Mouse (Mus musculus) adrenal gland, postnatal 14 days (tissue): Measurements from ENCODE around the gene Tctex1d4. TPM values are rescaled to one million over a fixed set of nuclear protein-coding genes. Genes with fewer than 3 reads are reported as not detected.

Experiments used
- DNase-seq: peaks from one replicate; pipeline ENCODE4 v3.0.0; 2021; ENCODE audit warnings: mixed read lengths
- total RNA-seq: library from RNA; stranded (reverse); gene quantifications from 2 replicates; pipeline ENCODE4 v1.2.3, GENCODE M21; 2021

Tctex1d4 gene
- total RNA-seq, 1 experiment from 2014 or later = not detected

DNA sequence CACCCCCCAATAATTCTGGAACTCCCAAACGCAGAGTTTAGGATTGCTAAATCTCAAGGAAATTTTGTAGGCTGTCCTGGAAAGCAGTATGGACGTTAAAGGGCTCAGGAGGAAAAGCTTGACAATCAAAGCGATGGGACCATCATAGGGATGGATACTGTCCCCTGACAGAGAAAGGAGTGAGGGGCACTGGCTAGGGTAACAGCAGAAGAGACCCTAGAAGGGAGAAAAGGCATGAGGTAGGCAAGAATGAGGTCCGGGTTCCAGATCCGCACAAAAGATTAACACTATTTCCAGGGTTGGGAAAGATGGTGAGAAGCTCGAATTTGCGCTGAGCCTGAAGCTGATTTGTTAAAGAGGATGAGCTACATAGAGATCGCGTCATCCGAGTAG lies 6.5 kb upstream of the Tctex1d4 start:
- DNase-seq = no peak

DNA sequence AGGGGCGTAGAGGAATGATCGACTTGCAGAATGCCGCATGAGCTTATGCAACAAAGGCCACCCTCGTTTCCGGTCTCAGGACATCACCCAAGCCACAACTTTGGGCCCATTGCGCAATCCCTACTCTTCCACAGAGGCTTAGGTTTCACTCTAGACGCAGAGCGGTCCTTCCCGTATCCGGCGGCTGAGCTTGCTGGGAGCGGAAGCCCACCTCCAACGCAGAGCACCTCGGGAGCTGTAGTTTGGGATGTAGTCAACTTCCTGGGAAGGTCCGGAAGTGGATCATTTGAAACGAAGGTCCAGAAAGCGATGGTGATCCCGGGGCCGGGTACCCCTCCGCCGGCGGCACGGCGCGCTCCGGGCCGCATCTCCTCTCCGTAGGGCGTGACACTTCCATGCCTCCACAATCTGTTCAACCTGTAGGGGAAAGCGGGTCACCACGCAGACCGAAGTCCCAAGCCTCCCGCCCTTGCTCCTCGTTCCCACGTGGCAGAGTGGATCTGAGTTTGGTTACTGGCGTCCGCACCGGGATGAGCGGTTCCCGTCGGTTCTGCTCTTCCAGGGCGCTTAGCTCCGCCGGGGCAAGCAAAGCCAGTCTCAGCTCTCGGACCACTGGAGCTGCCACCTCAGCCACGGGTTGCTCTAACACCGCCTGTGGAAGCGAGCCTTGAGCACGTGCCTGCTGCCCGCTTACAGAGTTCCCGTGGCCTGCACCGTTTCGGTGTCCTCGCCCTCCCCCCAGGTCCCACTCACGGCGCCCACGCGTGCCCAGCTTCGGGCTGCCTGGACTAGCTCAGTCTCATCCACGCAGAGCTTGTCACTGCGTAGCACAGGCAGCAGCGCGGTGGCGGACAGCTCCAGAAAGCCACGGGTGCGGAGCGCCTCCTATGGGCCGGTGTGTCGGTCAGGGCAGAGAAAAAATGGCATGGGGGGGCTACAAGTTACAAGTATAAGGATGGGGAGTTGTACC lies 5.9 kb upstream of the Tctex1d4 start:
- DNase-seq = peak; percentile 97

DNA sequence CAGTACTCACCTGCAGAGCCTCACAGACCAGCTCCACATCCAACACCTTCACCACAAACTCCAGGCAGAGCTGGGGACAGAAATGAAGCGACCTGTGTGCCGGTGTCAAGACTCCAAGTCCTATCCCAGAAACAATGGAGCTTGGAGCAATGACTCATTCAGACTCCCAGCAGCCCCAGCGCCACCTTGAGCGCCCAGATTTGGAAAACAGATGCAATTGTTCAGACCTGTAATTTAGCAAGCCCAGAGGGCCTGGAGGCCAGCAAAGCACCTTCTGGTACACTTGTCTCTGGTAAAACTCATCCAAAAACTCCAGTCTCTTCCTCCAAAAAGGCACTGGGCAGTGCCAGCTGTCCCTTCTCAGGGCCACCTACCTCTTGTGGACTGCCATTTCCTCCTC lies 4.4 kb upstream of the Tctex1d4 start:
- no peak for DNase-seq

DNA sequence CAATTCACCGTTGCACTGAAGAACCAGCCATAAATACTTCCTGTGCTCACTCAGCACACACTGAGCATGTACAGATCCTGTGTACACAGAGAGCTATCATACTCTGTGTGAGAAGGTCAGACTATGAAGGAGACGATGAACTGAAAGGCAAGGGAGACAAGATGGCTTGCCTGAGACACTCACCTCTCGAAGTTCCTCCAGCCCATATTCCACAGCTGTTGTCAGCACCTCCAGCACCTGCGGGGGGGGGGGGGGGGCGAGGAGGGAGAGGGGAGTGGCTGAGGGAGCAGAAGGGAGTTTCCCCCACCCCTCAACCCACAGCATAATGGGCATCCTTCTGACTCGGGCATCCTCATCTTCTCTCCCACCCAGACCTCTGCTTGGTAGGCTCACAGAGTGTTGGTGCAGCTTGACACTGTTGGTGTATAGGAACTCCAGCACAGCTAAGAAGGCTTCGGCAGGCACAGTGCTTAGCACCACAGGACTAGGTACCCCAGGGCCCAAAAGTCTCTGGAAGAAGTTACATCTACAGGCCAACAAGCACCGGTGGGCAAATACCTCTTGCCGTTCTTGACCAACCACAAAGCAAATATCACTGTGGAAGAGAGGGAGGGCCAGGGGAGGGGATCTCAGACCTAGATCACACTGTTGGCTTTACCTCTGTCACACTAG lies 2.9 kb upstream of the Tctex1d4 start:
- no peak for DNase-seq

DNA sequence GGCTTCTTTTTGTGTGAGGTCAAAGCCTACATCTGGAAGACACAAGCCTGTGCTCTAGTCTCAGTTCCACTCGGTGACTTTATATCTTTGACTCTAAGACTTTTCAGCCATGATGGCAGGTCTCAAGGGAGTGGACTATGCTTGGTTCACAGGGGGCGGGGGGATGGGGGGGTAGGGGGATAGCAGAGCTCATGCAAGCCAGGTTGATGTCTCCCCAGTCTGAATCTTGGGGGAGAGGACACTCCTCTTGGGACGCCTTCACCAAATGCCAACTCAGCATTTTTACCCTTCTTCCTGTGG lies 2.4 kb upstream of the Tctex1d4 start:
- no peak for DNase-seq

DNA sequence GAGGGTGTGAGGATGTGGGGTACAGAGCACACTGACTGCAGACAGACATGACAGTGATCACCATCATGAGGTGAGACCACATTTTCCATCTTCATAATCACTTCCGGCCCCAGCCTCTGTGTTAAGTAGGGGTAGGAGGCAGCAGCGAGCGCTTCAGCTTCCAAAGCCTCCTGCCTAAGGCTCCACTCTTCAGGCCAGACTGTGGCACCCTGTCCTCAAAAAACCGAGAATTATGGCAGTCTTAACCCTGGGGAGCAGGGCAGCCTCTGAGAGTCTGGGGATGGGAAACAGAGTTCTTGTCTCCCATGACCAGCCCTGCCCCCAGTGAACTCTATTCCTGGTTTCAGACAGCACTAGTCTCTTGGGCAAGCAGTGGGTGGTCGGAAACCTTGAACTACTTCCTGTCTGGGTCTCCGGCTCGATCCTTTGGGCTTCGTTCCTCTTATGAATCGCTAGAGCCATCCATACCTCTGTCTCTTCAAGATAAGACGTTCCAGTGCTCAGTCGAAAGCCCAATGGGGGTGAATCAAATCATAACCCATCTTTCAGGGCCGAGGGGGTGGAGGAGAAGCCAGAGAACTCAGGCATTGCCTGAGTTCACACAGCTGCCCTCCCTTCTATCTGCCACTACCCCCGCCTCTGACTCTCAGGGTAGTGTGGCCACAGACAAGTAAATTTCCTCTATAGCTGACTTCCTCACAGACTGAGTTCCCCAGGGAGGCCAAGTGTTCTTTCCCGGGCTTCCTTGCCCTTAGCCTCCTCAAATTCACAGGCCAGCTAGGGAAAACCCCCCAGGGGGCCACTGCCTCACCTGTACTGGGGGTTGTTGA lies 1.9 kb upstream of the Tctex1d4 start:
- DNase-seq = peak; percentile 71

DNA sequence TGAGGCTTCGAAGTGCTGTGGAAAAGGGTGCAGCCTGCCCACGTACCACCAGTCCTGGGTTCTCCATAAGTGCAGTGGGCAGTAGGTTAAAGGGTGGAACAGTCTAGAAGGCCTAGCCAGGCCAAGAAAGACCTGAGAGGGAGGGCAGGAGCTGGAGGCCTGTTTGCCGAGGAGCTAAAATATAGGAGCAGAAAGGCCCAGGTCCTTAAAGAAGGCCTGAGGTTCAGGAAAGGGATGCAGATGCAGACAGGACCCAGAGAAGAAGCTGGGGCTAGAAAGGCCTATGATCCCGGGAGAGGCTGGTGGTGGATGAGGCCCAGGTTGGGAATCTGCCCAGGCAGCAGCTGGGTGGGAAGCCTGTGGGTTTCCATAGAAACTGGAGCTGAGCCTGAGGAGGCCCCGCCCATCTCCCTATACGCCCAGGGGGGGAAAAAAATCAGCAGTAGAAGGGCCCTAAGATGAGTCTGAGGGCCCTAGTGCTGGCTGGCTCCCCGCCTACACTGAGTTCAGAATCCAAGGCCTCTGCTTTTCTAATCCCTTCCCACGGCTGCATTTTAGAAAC lies 1.2 kb upstream of the Tctex1d4 start, which contains the start of gene Btbd19:
Btbd19 (minus strand) TSS at position 378 of the 562 bp plus-strand sequence.
- DNase-seq = peak; percentile 68

DNA sequence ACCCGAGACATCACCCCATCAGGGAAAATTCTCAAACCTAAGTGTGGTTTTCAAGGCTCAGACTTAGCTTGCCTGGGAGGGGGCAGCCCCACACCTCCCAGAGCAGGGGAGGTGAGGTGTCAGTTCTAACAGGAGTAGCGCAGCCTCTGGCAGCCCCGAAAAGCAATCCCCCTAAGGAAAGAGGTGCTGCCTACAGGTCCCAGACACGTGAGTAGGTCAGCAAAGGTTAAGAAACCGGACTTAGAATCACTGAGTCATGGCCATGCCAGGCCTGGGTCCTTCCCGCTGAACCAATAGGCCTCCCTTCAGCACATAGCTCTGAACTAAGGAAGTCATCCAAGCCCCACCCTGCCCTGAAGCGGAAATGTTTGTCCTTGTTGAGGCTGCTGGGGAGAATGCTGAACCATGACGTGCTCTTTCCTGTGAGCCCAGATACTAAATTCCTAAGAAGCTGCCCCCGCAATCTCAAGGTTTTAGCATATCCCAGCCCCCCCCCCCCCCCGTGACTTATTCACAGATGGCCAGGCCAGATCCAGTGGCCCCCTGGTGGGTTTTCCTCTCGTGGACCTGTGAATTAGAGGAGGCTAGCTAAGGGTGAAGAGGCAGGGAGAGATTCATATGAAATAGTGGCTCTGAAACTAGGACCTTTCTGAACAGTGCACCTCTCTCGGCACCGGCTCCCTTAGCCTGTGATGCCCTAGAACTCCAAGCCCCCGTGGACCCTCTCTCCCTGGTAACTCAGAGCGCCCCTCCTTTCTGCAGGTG lies 502 bp upstream of the Tctex1d4 start:
- peak; percentile 81 for DNase-seq

DNA sequence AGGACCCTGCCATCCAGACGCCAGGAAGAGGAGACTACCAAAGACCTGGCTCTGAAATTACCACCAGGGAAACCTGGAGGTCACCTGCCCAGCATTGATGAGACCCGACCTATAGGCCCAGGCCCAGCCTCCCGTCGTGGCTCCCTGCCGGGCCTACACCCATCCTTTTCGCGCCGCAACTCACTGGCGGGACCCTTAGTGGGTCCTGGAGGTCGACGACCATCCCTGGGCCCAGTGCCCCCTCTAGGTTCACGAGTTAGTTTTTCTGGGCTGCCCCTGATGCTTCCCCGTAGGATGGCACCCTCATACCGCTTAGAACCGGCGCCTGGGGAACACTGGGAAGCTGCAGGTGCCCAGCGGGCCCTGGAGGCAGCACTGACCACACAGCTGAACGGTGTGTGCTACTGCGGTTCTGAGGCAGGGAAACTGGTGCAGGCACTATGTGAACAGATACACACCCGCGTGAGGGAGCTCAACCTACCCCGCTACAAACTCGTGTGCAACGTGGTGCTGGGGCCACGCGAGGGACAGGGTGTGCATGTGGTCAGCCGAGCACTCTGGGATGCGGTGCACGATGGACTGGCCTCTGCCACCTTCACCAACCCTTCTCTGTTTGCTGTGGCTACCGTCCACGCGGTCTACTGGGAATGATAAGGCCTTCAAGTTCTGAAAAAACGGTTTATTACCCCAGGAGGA lies 1.5 kb downstream of the Tctex1d4 start:
- no peak for DNase-seq

DNA sequence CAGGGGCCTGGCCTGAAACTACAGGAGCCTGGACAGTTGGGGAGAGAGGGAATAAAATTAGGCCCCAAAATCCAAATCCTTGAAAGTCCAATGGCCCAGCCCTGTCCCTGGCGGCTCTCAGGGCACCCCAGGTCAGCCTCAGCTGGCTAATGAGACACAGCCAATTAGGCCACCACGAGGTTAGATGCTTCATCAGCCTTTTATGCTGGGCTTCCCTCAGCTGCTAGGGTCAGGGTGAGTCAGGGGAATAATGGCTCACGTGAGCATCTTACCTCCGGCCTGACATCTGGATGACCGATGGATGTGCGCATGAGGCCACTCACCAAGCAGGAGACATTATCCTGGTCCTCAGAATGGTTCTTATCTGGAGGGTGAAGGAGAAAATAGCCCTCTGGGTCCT lies 4.2 kb downstream of the Tctex1d4 start:
- DNase-seq = no peak

DNA sequence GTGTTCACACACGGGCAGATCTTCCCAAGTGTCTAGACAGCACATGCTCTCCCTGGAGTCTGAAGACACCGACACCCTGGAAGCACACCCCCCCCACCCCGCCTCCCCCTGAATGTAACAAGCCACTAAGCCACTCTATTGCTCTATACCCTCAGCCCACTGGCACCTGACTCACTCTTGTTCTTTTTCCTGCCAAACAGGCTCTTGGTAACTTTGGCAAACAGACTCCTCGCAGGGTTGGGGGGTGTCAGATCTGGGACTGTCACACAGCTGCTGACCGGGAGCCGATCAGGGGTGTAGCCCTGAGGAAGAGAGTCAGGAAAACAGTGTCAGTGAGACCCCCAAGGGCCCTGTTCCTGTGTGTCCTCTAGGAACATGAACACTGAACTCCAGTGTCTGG lies 4.6 kb downstream of the Tctex1d4 start:
- DNase-seq = no peak

DNA sequence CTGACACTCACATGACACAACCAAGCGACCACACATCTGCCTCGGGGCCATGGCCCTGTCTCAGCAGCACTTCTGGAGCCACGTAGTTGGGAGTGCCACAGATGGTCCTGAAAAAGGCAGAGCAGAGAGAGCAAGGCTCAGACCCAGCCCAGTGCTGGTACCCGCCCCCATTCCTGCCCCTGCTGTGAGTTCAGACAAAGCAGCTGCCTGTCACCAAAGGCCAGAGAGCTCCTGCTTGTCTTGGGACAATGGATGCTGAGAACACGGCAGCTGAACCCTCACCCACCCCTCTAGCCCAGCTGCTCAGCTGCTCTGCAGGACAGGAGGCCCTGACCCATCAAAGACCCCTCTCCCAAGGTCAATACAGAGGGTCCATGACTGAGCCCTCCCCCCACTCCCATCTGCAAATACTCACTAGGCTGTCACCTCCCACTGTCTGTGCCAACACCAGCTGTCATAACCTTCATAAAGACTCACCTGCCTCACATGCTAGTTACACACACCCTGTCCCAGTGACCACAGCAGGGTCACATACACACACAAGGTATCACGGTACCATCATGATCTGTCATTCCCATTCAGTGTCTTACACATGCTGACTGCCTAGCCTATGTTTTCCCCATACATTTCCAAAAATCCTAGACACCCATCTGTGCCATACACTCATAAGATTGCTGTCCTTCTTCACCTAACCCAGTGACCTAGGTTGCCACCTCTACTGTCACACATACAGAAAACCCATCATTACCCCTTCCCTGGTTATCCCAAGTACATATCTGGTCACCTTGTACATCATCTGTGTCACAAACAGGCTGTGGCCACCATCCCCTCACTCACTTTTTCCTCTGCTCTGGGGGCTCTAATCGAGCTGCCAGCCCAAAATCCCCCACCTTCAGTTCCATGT lies 5.5 kb downstream of the Tctex1d4 start:
- DNase-seq = no peak

DNA sequence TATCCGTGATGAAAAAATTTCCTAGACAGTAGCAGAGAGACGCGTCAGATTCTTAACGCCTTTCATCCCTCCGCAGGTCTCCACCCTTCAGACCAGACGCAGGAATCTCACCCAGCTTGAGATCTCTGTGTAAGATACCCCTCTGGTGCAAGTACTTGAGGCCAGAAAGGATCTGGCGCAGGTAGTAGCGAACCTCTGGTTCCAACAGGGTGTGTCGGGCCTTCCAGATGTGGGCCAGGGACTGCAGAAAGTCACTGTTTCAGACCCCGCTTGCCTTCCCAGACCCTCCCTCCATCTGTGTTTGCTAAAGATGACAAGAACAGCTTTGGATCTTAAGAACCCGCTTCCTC lies 6.2 kb downstream of the Tctex1d4 start:
- no peak for DNase-seq

DNA sequence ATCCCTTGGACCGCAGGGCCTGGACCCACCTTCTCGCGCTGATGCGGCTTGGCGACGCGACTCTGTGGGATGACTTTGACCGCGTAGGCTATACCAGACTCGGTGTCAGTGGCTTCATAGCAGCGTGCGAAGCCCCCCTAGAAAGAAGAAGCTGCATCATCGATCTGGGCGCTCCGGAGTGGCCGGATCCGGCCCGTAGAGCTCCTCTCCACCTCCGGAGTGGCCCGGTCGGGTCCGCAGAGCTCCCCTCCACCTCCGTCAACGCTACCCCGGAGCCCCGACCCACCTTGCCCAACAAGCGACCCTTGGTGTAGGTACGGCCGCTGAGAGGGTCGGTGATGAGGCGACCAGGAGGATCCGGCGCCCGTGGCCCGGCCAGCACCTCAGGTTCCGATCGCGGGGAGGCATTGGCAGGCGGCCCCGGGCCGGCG lies 6.8 kb downstream of the Tctex1d4 start:
- no peak for DNase-seq

DNA sequence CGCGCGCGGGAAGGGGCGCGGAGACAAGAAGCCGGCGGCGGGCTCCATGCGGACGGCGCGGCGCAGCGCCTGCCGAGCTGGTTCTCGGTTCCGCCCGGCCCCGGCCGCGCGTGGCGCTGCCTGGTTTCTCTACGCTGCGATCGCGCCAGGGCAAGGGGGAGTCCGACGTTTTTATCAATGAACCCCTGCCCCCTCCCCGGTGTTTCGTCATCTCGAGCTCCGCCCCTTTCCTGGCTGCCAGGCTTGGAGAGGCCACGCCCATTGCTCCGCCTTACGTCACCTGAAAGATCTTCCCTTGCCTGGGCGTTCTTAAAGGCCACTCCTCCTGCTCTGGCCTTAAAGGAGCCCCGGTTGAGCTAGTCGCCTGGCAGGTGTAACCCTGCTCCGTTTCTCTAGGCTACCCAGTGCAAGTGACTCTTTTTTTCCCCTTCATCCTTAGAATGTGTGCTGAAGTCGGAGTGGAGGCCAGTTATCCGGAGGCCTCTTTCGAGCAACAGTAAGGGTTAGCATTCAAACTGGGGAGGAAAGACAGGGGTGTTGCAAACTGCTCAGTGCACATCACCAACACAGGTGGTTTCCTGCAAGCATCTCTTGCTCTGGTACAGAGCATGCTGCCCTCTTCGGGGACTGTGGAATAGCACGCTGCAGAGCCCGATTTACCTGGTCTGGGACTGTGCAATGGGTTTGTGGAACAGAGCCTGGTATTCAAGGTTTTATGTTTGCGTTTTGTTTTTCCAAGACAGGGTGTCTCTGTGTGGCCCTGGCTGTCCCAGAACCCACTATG lies 7.4 kb downstream of the Tctex1d4 start, which contains the start of gene Plk3:
Plk3 (minus strand) TSS at position 147 of the 784 bp plus-strand sequence.
- DNase-seq = peak; percentile 98

DNA sequence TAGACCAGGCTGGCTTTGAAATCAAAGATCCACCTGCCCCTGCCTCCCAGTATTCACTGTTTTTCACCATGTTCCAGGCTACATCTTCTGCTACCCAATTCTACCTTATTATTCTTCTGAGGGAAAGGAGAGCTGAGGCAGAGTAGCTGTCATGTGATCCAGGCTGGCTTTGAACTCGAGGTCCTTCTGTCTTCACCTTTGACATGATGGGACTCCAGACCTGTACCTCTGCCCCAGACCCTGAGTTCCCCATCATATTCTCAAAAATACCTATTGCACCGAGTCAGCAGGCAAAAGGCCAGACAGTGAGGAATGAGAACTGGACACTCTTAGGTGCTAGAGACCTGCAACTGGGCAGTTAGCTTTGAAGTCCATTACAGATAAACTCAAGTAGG lies 8.0 kb downstream of the Tctex1d4 start:
- no peak for DNase-seq

DNA sequence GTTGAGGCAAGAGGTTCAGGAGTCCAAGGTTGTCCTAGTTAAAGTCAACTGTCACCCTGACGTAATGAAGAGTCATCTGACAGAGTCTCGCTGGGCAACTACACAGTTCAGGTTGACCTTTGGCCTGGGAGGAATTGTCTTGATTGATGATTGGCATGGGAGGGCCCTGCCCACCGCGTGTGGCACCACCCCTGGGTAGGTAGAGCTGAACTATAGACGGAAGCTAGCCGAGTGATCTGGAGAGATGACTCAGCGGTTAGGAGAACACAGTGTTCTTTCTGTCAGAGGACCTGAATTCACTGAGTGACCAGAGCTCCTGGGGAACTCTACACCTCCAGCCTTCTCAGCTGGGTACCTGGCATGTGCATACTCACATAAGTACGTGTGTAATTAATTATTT lies 9.4 kb downstream of the Tctex1d4 start:
- peak; percentile 80 for DNase-seq

DNA sequence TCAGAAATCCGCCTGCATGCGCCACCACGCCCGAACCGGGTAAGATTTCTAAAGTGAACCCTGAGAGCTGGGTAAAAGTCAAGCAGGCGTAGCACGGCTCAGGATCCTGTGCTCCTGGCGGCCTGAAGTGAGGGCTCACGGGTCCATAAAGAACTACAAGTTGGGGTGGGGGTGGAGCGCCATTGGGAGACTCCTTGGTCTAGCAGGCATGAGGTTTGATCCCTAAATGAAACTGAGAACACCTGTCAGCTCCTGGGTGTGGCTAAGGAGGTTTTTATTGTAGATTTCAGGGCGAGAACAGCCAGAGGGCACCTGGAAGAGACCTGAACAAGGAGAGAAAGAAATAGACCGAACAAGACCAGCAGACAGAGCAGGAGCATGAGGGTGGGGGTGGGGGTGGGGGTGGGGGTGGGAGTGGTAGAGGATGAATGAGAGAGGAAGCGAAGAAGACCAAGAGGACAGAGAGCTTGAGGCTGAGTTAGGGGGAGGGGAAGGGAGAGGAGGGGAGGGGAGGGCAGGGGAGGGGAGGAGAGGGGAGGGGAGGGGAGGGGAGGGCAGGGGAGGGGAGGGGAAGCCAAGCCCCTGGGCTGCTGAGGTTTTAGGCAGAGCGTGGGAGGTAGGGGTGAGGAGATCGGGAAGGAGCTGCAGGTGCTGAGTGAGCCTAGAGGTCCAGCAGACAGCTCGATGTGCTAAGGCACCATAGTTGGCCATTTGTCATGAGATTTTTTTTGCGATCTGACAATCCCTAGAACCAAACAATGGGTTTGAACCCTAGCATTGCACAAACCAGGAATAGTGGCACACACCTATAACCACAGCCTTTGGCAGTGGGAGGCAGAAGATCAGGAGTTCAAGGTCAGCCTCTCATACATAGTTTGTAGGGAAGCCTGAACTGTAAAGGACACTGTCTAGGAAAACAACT lies 12.0 kb downstream of the Tctex1d4 start:
- peak; percentile 2 for DNase-seq
